Mouse (Mus musculus) neural tube, embryonic 14.5 days (tissue): Measurements from ENCODE around the gene Duoxa2. TPM values are rescaled to one million over a fixed set of nuclear protein-coding genes. Genes with fewer than 3 reads are reported as not detected.
A peak's percentile ranks its signal among the peaks of the same experiment; 100 is the strongest.

Experiments used
- ATAC-seq: fragments of 200-750 bp; cut with Nextera tagmentation; 2 replicates; pipeline ENCODE4 v1.8.0; 2017; ENCODE audit warnings: low read depth, mild to moderate bottlenecking, moderate TSS enrichment, moderate library complexity
- H3K27ac ChIP-seq: fragments of 300-500 bp; sonication (generic); 2 replicates; pipeline ENCODE4 v1.5.1; 2014; ENCODE audit warnings: low read depth, mild to moderate bottlenecking, control low read depth, low read length, moderate library complexity, mixed read lengths
- H3K27me3 ChIP-seq: fragments of 300-500 bp; sonication (generic); 2 replicates; pipeline ENCODE4 v1.6.1; 2014; ENCODE audit warnings: low read length; ENCODE audit not compliant: control insufficient read depth, insufficient read depth
- H3K36me3 ChIP-seq: fragments of 300-500 bp; sonication (generic); 2 replicates; pipeline ENCODE4 v1.6.1; 2014; ENCODE audit warnings: low read length, mixed read lengths; ENCODE audit not compliant: control insufficient read depth, insufficient read depth
- H3K4me1 ChIP-seq: fragments of 300-500 bp; sonication (generic); 2 replicates; pipeline ENCODE4 v1.6.1; 2014; ENCODE audit warnings: low read length; ENCODE audit not compliant: control insufficient read depth, insufficient read depth
- H3K4me2 ChIP-seq: fragments of 300-500 bp; sonication (generic); 2 replicates; pipeline ENCODE4 v1.6.1; 2014; ENCODE audit warnings: mild to moderate bottlenecking, low read depth, low read length, control low read depth
- H3K4me3 ChIP-seq: fragments of 300-500 bp; sonication (generic); 2 replicates; pipeline ENCODE4 v1.5.1; 2014; ENCODE audit warnings: low read depth, low read length, control low read depth, mixed read lengths
- H3K9ac ChIP-seq: fragments of 300-500 bp; sonication (generic); replicated peaks from 2 replicates; pipeline ENCODE4 v1.6.1; 2014; ENCODE audit warnings: low read depth, mild to moderate bottlenecking, control low read depth, low read length, mixed read lengths
- H3K9me3 ChIP-seq: fragments of 300-500 bp; sonication (generic); 2 replicates; pipeline ENCODE4 v1.6.1; 2016; ENCODE audit warnings: low read length; ENCODE audit not compliant: control insufficient read depth
- WGBS: fragments of 180-500 bp; shearing (Covaris S2); extraction: QIAGEN DNeasy Blood & Tissue Kit; methylation state at CpG from one replicate; pipeline ENCODE4 v1.1.7; 2014; 5-methylcytosine and 5-hydroxymethylcytosine counted together
- polyA plus RNA-seq: library from polyadenylated mRNA; unstranded; fragments of >200 nt; fragmentation: Nextera tagmentation; extraction: Ambion mirVana; gene quantifications from 2 replicates; pipeline ENCODE4 v1.2.1, GENCODE M21; 2014

Gene Duoxa2
- polyA plus RNA-seq, 1 experiment from 2014 or later, result 0.37 TPM

GRCm38 (mm10) chr2:122302574-122303241 lies 4.0 kb downstream of the Duoxa2 start:
- WGBS, result 13% methylated on average over 9 of the region's 9 CpGs
- H3K27ac ChIP-seq, result no peak overlapping the region
- H3K27me3 ChIP-seq, result peaks cover 59% of the 10 kb centered on the region
- H3K9me3 ChIP-seq, result no peaks in the 10 kb centered on the region
- H3K4me1 ChIP-seq, result 0 out of 2 replicates have a peak, but pooled peaks cover 19% of the 10 kb centered on the region
- peak overlapping the region; percentile 39; the same call in 1 of the 2 replicates for H3K4me3 ChIP-seq
- ATAC-seq, result peak; percentile 61; the same call in 1 of the 2 replicates
- no peak overlapping the region for H3K4me2 ChIP-seq
- no peaks in the 10 kb centered on the region for H3K36me3 ChIP-seq
- no peak overlapping the region for H3K9ac ChIP-seq

DNA sequence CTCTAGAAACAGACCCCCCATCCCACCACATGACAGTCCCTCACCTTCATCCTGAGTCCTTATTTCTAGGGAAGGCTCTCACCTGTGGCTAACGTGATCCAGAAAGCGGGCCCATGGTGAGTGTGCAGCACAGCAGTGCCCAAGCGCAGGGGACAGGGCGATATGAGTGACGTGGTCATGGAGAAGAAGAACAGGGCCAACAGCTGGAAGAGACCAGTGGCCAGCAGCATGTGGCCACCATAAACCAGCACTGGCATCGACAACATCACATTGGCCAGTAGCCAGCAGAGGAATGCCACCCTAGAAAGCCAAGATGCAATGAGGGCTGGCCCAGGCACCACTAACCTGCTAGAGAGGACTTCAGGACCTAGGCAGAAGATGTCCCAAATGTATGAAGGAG lies 5.8 kb downstream of the Duoxa2 start:
- 85% methylated on average over 6 of the region's 6 CpGs for WGBS
- peaks cover 42% of the 10 kb centered on the region for H3K27me3 ChIP-seq
- H3K36me3 ChIP-seq, result no peaks in the 10 kb centered on the region
- no peaks in the 10 kb centered on the region for H3K9me3 ChIP-seq
- ATAC-seq, result no peak
- no peak overlapping the region for H3K27ac ChIP-seq
- 0 out of 2 replicates have a peak, but pooled peaks cover 9% of the 10 kb centered on the region for H3K4me1 ChIP-seq
- H3K4me3 ChIP-seq, result no peak overlapping the region
- no peak overlapping the region for H3K9ac ChIP-seq
- H3K4me2 ChIP-seq, result no peak overlapping the region

DNA sequence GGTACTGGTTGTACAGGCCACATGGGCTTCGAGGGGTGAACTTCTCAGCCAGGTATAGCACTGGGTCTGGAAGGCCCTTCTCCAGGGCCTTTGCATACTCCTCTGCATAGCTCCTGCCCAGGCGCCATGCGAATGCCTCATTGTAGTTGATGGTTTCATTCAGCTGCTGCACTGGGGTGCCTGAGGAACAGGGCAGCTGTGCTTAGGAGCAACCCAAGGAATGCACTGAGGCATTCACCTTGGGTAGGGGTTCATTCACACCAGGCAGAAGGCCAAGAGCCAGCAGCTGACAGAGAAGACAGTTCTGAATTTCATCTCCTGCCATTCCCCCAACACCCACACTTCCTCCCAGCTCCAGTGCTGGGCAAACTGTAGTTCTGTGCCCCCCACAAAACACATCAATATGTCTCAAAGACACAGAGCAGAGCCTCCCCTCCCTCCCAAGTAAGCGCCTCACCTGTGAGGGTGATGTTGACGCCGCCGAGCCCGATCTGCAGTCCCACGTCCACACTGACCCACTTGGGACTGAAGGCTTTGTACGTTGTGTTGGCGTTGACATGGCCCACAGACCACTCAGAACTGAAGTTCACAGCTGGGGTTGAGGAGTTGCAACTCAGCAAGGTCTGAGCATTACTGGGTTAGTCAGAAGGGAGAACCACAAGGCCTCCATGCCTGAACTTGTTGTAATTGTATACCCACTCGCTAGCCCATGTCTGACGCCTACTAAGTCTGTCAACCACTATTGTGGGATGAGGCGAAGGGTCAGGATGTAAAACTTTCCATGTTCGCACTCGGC lies 6.6 kb downstream of the Duoxa2 start:
- Histone ChIP-seq H3K9ac (no peak overlapping the region), H3K4me3 (no peak overlapping the region), H3K9me3 (no peaks in the 10 kb centered on the region), H3K36me3 (no peaks in the 10 kb centered on the region), H3K27ac (no peak overlapping the region), H3K4me1 (0 out of 2 replicates have a peak, but pooled peaks cover 9% of the 10 kb centered on the region), H3K27me3 (peaks cover 35% of the 10 kb centered on the region), H3K4me2 (no peak overlapping the region)
- 89% methylated on average over 16 of the region's 16 CpGs for WGBS
- ATAC-seq, result no peak

GRCm38 (mm10) chr2:122306184-122306583 lies 7.5 kb downstream of the Duoxa2 start:
- 57% methylated on average over 4 of the region's 4 CpGs for WGBS
- H3K36me3 ChIP-seq, result no peaks in the 10 kb centered on the region
- ATAC-seq, result no peak

GRCm38 (mm10) chr2:122309647-122310046 lies 10.9 kb downstream of the Duoxa2 start:
- no peak for ATAC-seq
- Histone ChIP-seq H3K9ac (no peak overlapping the region), H3K4me2 (no peak overlapping the region), H3K4me3 (no peak overlapping the region), H3K27ac (no peak overlapping the region), H3K27me3 (peaks cover 23% of the 10 kb centered on the region), H3K36me3 (no peaks in the 10 kb centered on the region), H3K4me1 (no peaks in the 10 kb centered on the region), H3K9me3 (no peaks in the 10 kb centered on the region)
- WGBS, result 41% methylated on average over 3 of the region's 3 CpGs

More at GRCm38 (mm10) chr2:122306184-122306583, 7.5 kb downstream of the Duoxa2 start:
- Histone ChIP-seq H3K4me1 (0 out of 2 replicates have a peak, but pooled peaks cover 9% of the 10 kb centered on the region), H3K9me3 (no peaks in the 10 kb centered on the region), H3K27me3 (peaks cover 26% of the 10 kb centered on the region), H3K4me3 (no peak overlapping the region), H3K27ac (no peak overlapping the region), H3K4me2 (no peak overlapping the region), H3K9ac (no peak overlapping the region)

- no peak for ATAC-seq
- peaks cover 23% of the 10 kb centered on the region for H3K27me3 ChIP-seq
- H3K4me1 ChIP-seq, result no peaks in the 10 kb centered on the region
- no peaks in the 10 kb centered on the region for H3K36me3 ChIP-seq
- H3K4me3 ChIP-seq, result no peak overlapping the region
- no peak overlapping the region for H3K27ac ChIP-seq
- no peaks in the 10 kb centered on the region for H3K9me3 ChIP-seq
- 37% methylated on average over 2 of the region's 2 CpGs for whole genome bisulfite sequencing
- no peak overlapping the region for H3K9ac ChIP-seq
- H3K4me2 ChIP-seq, result no peak overlapping the region
Measured at GRCm38 (mm10) chr2:122311561-122311960, 12.9 kb downstream of the Duoxa2 start.

- peak; percentile 66; the same call in 1 of the 2 replicates for ATAC-seq
- 4% methylated on average over 27 of the region's 27 CpGs for WGBS
- H3K9me3 ChIP-seq, result no peaks in the 10 kb centered on the region
- H3K4me1 ChIP-seq, result no peaks in the 10 kb centered on the region
- H3K9ac ChIP-seq, result no peak overlapping the region
- peak overlapping the region; percentile 30 for H3K4me2 ChIP-seq
- peaks cover 16% of the 10 kb centered on the region for H3K27me3 ChIP-seq
- H3K27ac ChIP-seq, result no peak overlapping the region
- H3K4me3 ChIP-seq, result peak overlapping the region; percentile 11; the same call in 1 of the 2 replicates
- H3K36me3 ChIP-seq, result no peaks in the 10 kb centered on the region
Measured at GRCm38 (mm10) chr2:122312722-122313417, 14.2 kb downstream of the Duoxa2 start.

GRCm38 (mm10) chr2:122313536-122313935 lies 14.8 kb downstream of the Duoxa2 start, which contains the start of gene Duoxa1:
Gene Duoxa1 (minus strand): TSS chr2:122313730.
- Histone ChIP-seq H3K27me3 (peaks cover 16% of the 10 kb centered on the region), H3K9ac (no peak within 1 kb of the TSS), H3K27ac (no peak within 1 kb of the TSS), H3K4me2 (peak within 1 kb of the TSS; percentile 30), H3K4me3 (peak within 1 kb of the TSS; percentile 11; the same call in 1 of the 2 replicates), H3K4me1 (no peaks in the 10 kb centered on the region), H3K36me3 (no peaks in the 10 kb centered on the region), H3K9me3 (no peaks in the 10 kb centered on the region)
- peak; percentile 41; the same call in 1 of the 2 replicates for ATAC-seq
- WGBS, result under 1% methylated on average over 24 of the region's 24 CpGs
